Mouse (Mus musculus) bone marrow macrophage, adult 2 months (primary cell): ENCODE measurements around the gene Zmym6.

ENCODE experiments used
- CTCF ChIP-seq: IDR thresholded peaks from 2 replicates; pipeline ENCODE4 v1.5.1; 2012; ENCODE audit warnings: low read depth, mild to moderate bottlenecking, low read length, moderate library complexity
- POLR2A ChIP-seq: IDR thresholded peaks from 2 replicates; pipeline ENCODE4 v1.6.1; 2012; ENCODE audit warnings: mild to moderate bottlenecking, low read depth, low read length, borderline replicate concordance

DNA sequence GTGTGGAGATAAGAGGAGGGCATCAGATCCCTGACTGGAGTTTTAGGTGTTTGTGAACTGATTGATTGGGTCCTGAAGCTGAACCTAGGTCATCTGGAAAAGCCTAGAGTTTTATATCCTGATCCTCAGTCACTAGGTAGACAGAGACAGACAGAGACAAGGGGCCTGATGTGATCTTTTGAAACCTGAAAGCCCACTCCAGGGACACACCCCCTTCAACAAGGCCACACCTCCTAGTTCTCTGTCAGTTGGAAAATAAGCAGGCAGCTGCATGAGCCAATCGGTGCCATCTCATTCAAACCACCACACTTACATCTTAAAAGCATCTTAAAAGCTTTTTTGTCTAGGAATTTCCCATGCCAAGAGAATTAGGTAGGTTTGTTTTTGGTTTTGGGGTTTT lies 3.6 kb downstream of the Zmym6 start:
- TF ChIP-seq CTCF (no peak), POLR2A (no peak)
